Mouse (Mus musculus) testis, adult 2 months (tissue): ENCODE measurements around the gene Kntc1.

Experiments
- CTCF ChIP-seq: fragments of 200-500 bp; IDR thresholded peaks from 2 replicates; pipeline ENCODE4 v1.5.1; 2012; ENCODE audit warnings: low read depth, mild to moderate bottlenecking, inconsistent platforms, low read length, moderate library complexity; ENCODE audit not compliant: control insufficient read depth, insufficient read depth, insufficient replicate concordance
- POLR2A ChIP-seq: fragments of 200-500 bp; IDR thresholded peaks from 2 replicates; pipeline ENCODE4 v1.6.1; 2012; ENCODE audit warnings: low read depth, mild to moderate bottlenecking, inconsistent platforms, low read length, moderate library complexity; ENCODE audit not compliant: control insufficient read depth

DNA sequence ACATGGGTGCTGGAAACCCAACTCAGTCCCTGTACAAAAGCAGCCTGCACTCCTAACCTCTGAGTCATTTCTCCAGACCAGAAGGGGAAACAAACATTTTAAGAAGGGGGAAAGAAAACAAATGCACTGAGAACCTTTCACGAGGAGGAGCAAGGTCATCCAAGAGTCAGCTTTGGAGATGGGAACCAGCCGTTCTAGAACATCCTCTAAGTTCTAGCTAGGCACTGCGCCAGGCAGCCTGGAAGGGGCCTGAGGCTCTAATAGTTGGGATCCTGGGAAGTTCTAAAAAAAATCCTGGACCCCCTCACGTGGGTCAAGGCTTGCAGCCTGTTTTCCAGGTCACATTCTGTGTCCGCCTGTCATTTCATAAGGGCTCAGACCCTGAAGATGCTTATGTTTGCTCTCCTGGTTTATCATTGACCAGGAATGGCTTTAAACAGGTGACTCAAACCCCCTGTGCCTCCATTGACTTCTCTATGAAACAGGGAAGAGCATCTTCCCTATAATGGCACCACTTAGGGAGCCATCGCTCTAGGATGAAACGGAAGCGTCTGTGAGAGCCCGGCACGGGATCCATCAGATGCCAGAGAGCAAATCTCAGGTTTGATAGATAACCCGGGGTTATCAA lies 104.5 kb downstream of the Kntc1 start:
- TF ChIP-seq CTCF (no peak), POLR2A (no peak)
